Mouse (Mus musculus) frontal cortex, adult 2 months (tissue): ENCODE measurements at regions not wholly inside any gene's neighbourhood (a gene's known extent, or its start where the extent isn't known, plus 50 kb on each side); places are given as distances from the start of the nearest gene placed in this dataset.
A peak's percentile ranks its signal among the peaks of the same experiment; 100 is the strongest.

Experiments used
- DNase-seq, 2 experiments: peaks; one replicate each; pipeline ENCODE4 v3.0.0; 2022; ENCODE audit warnings: low spot score in 1 of 2; ENCODE audit errors: extremely low spot score in 1 of 2

GRCm38 (mm10) chr1:184320521-184321177 lies 286.5 kb upstream of the 1700056E22Rik start:
- no peak for DNase-seq

GRCm38 (mm10) chr1:184310185-184310815 lies 276.2 kb upstream of the 1700056E22Rik start:
- DNase-seq: no peak

GRCm38 (mm10) chr1:184304813-184305212 lies 270.7 kb upstream of the 1700056E22Rik start:
- no peak for DNase-seq

GRCm38 (mm10) chr1:184304204-184304603 lies 270.1 kb upstream of the 1700056E22Rik start:
- DNase-seq: no peak

- DNase-seq: no peak
Observed at GRCm38 (mm10) chr1:184298701-184299100, 264.6 kb upstream of the 1700056E22Rik start.

GRCm38 (mm10) chr1:184297001-184297740 lies 263.1 kb upstream of the 1700056E22Rik start:
- DNase-seq: no peak

GRCm38 (mm10) chr1:184291129-184291528 lies 257.0 kb upstream of the 1700056E22Rik start:
- no peak for DNase-seq

- no peak for DNase-seq
Observed at GRCm38 (mm10) chr1:184289733-184290416, 255.8 kb upstream of the 1700056E22Rik start.

GRCm38 (mm10) chr1:184281768-184282167 lies 247.7 kb upstream of the 1700056E22Rik start:
- no peak for DNase-seq

- DNase-seq: no peak
Observed at GRCm38 (mm10) chr1:184279263-184279662, 245.2 kb upstream of the 1700056E22Rik start.

- DNase-seq: no peak
Observed at GRCm38 (mm10) chr1:184277001-184277400, 242.9 kb upstream of the 1700056E22Rik start.

GRCm38 (mm10) chr1:184275877-184276276 lies 241.8 kb upstream of the 1700056E22Rik start:
- DNase-seq: no peak

GRCm38 (mm10) chr1:184275396-184275795 lies 241.3 kb upstream of the 1700056E22Rik start:
- no peak for DNase-seq

- no peak for DNase-seq
Observed at GRCm38 (mm10) chr1:184274704-184275103, 240.6 kb upstream of the 1700056E22Rik start.

- no peak for DNase-seq
Observed at GRCm38 (mm10) chr1:184273722-184274121, 239.6 kb upstream of the 1700056E22Rik start.

GRCm38 (mm10) chr1:184271254-184271653 lies 237.2 kb upstream of the 1700056E22Rik start:
- peak in 1 of 2 experiments; percentile 10 for DNase-seq

- peak in 1 of 2 experiments; percentile 80 for DNase-seq
Observed at GRCm38 (mm10) chr1:184266051-184266450, 231.9 kb upstream of the 1700056E22Rik start.

- no peak for DNase-seq
Observed at GRCm38 (mm10) chr1:184262975-184263374, 228.9 kb upstream of the 1700056E22Rik start.

GRCm38 (mm10) chr1:184261385-184261727 lies 227.3 kb upstream of the 1700056E22Rik start:
- DNase-seq: no peak

GRCm38 (mm10) chr1:184260722-184261384 lies 226.8 kb upstream of the 1700056E22Rik start:
- DNase-seq: no peak

GRCm38 (mm10) chr1:184259853-184260252 lies 225.8 kb upstream of the 1700056E22Rik start:
- no peak for DNase-seq
